Mouse (Mus musculus) neural tube, embryonic 13.5 days (tissue): Measurements from ENCODE around the gene Anxa11. TPM values are rescaled to one million over a fixed set of nuclear protein-coding genes. Genes with fewer than 3 reads are reported as not detected.
"Not testable (repeated sequence)": the region's sequence is repeated elsewhere in the genome, so short reads cannot be mapped to it uniquely, and the experiment has no call there.

Experiments used
- ATAC-seq: fragments of 200-750 bp; cut with Nextera tagmentation; 2 replicates; pipeline ENCODE4 v1.8.0; 2017; ENCODE audit warnings: low read depth, mild to moderate bottlenecking, moderate TSS enrichment, moderate library complexity
- H3K27ac ChIP-seq: fragments of 300-500 bp; sonication (generic); replicated peaks from 2 replicates; pipeline ENCODE4 v1.5.1; 2015; ENCODE audit warnings: moderate library complexity, mild to moderate bottlenecking, inconsistent platforms
- H3K27me3 ChIP-seq: fragments of 300-500 bp; sonication (generic); 2 replicates; pipeline ENCODE4 v1.6.1; 2015; ENCODE audit warnings: mild to moderate bottlenecking, inconsistent platforms
- H3K36me3 ChIP-seq: fragments of 300-500 bp; sonication (generic); 2 replicates; pipeline ENCODE4 v1.6.1; 2015; ENCODE audit warnings: mild to moderate bottlenecking, inconsistent platforms
- H3K4me1 ChIP-seq: fragments of 300-500 bp; sonication (generic); replicated peaks from 2 replicates; pipeline ENCODE4 v1.6.1; 2015; ENCODE audit warnings: inconsistent platforms
- H3K4me2 ChIP-seq: fragments of 300-500 bp; sonication (generic); 2 replicates; pipeline ENCODE4 v1.6.1; 2015; ENCODE audit warnings: inconsistent platforms, mild to moderate bottlenecking, moderate library complexity
- H3K4me3 ChIP-seq: fragments of 300-500 bp; sonication (generic); 2 replicates; pipeline ENCODE4 v1.5.1; 2015; ENCODE audit warnings: mild to moderate bottlenecking, inconsistent platforms
- H3K9ac ChIP-seq: fragments of 300-500 bp; sonication (generic); 2 replicates; pipeline ENCODE4 v1.6.1; 2015; ENCODE audit warnings: moderate library complexity, mild to moderate bottlenecking, inconsistent platforms
- H3K9me3 ChIP-seq: fragments of 300-500 bp; sonication (generic); 2 replicates; pipeline ENCODE4 v1.6.1; 2016; ENCODE audit warnings: inconsistent platforms
- WGBS: fragments of 180-500 bp; shearing (Covaris S2); methylation state at CpG from one replicate; pipeline ENCODE4 v1.1.7; 2015; 5-methylcytosine and 5-hydroxymethylcytosine counted together
- polyA plus RNA-seq: library from polyadenylated mRNA; unstranded; fragments of >200 nt; fragmentation: Nextera tagmentation; extraction: Ambion mirVana; gene quantifications from 2 replicates; pipeline ENCODE4 v1.2.1, GENCODE M21; 2015

The Anxa11 gene
- polyA plus RNA-seq, 1 experiment from 2014 or later = 3.1 TPM

- Histone ChIP-seq H3K36me3 (no peaks in the 10 kb centered on the region), H3K4me3 (no peak overlapping the region), H3K9ac (no peak overlapping the region), H3K27ac (no peak overlapping the region), H3K4me2 (no peak overlapping the region), H3K4me1 (peaks cover 22% of the 10 kb centered on the region), H3K27me3 (peaks cover 51% of the 10 kb centered on the region), H3K9me3 (no peaks in the 10 kb centered on the region)
- WGBS = 73% methylated on average over 6 of the region's 6 CpGs
- no peak for ATAC-seq
Observed at GRCm38 (mm10) chr14:25845832-25846383, 4.0 kb downstream of the Anxa11 start.

- Histone ChIP-seq H3K4me2 (no peak overlapping the region), H3K27ac (no peak overlapping the region), H3K4me1 (peaks cover 21% of the 10 kb centered on the region), H3K27me3 (peaks cover 46% of the 10 kb centered on the region), H3K9ac (no peak overlapping the region), H3K36me3 (no peaks in the 10 kb centered on the region), H3K9me3 (no peaks in the 10 kb centered on the region), H3K4me3 (no peak overlapping the region)
- no peak for ATAC-seq
- 89% methylated on average over 8 of the region's 8 CpGs for WGBS
Observed at GRCm38 (mm10) chr14:25846516-25846915, 4.6 kb downstream of the Anxa11 start.

GRCm38 (mm10) chr14:25847660-25848059 lies 5.7 kb downstream of the Anxa11 start:
- peaks cover 10% of the 10 kb centered on the region for H3K4me1 ChIP-seq
- no peaks in the 10 kb centered on the region for H3K36me3 ChIP-seq
- WGBS = 39% methylated on average over 9 of the region's 9 CpGs
- H3K4me2 ChIP-seq = no peak overlapping the region
- no peak overlapping the region for H3K9ac ChIP-seq
- H3K27me3 ChIP-seq = peaks cover 35% of the 10 kb centered on the region
- H3K27ac ChIP-seq = no peak overlapping the region
- H3K4me3 ChIP-seq = no peak overlapping the region
- no peaks in the 10 kb centered on the region for H3K9me3 ChIP-seq
- ATAC-seq = no peak

- WGBS = 75% methylated on average over 6 of the region's 6 CpGs
- Histone ChIP-seq H3K36me3 (no peaks in the 10 kb centered on the region), H3K27ac (no peak overlapping the region), H3K27me3 (peaks cover 29% of the 10 kb centered on the region), H3K4me1 (peaks cover 8% of the 10 kb centered on the region; the same call in 1 of the 2 replicates), H3K9ac (no peak overlapping the region), H3K9me3 (no peaks in the 10 kb centered on the region), H3K4me2 (no peak overlapping the region), H3K4me3 (no peak overlapping the region)
- no peak for ATAC-seq
Observed at GRCm38 (mm10) chr14:25848237-25848636, 6.3 kb downstream of the Anxa11 start.

- H3K9ac ChIP-seq, H3K4me2 ChIP-seq, H3K36me3 ChIP-seq, H3K4me3 ChIP-seq, H3K9me3 ChIP-seq, H3K4me1 ChIP-seq, H3K27ac ChIP-seq, ATAC-seq: not testable (repeated sequence)
- H3K27me3 ChIP-seq = peaks cover 24% of the 10 kb centered on the region
- 86% methylated on average over 3 of the region's 4 CpGs for WGBS
Observed at GRCm38 (mm10) chr14:25848708-25849107, 6.8 kb downstream of the Anxa11 start.

- Histone ChIP-seq H3K9ac (no peak overlapping the region), H3K36me3 (no peaks in the 10 kb centered on the region), H3K4me2 (no peak overlapping the region), H3K27me3 (peaks cover 11% of the 10 kb centered on the region; the same call in 1 of the 2 replicates), H3K27ac (no peak overlapping the region), H3K9me3 (no peaks in the 10 kb centered on the region), H3K4me1 (peaks cover 8% of the 10 kb centered on the region; the same call in 1 of the 2 replicates), H3K4me3 (no peak overlapping the region)
- ATAC-seq = no peak
- 99% methylated on average over 2 of the region's 2 CpGs for WGBS
Observed at GRCm38 (mm10) chr14:25850433-25850832, 8.5 kb downstream of the Anxa11 start.

GRCm38 (mm10) chr14:25851189-25851588 lies 9.2 kb downstream of the Anxa11 start:
- Histone ChIP-seq H3K27ac (no peak overlapping the region), H3K9me3 (no peaks in the 10 kb centered on the region), H3K4me3 (no peak overlapping the region), H3K9ac (no peak overlapping the region), H3K36me3 (no peaks in the 10 kb centered on the region), H3K4me1 (peaks cover 8% of the 10 kb centered on the region; the same call in 1 of the 2 replicates), H3K27me3 (peaks cover 6% of the 10 kb centered on the region; the same call in 1 of the 2 replicates), H3K4me2 (no peak overlapping the region)
- ATAC-seq = no peak
- 67% methylated on average over 6 of the region's 6 CpGs for WGBS

GRCm38 (mm10) chr14:25852121-25852561 lies 10.2 kb downstream of the Anxa11 start:
- WGBS = 81% methylated on average over 11 of the region's 11 CpGs

GRCm38 (mm10) chr14:25853295-25853694 lies 11.3 kb downstream of the Anxa11 start:
- no peaks in the 10 kb centered on the region for H3K36me3 ChIP-seq
- no peak overlapping the region for H3K27ac ChIP-seq
- 57% methylated on average over 6 of the region's 6 CpGs for WGBS
- H3K4me3 ChIP-seq = no peak overlapping the region
- no peak overlapping the region for H3K9ac ChIP-seq
- H3K27me3 ChIP-seq = no peaks in the 10 kb centered on the region
- no peak for ATAC-seq
- H3K9me3 ChIP-seq = no peaks in the 10 kb centered on the region
- H3K4me1 ChIP-seq = no peaks in the 10 kb centered on the region
- no peak overlapping the region for H3K4me2 ChIP-seq

More at GRCm38 (mm10) chr14:25852121-25852561, 10.2 kb downstream of the Anxa11 start:
- Histone ChIP-seq H3K9me3 (no peaks in the 10 kb centered on the region), H3K27me3 (no peaks in the 10 kb centered on the region), H3K4me1 (peaks cover 8% of the 10 kb centered on the region; the same call in 1 of the 2 replicates), H3K4me3 (no peak overlapping the region), H3K36me3 (no peaks in the 10 kb centered on the region), H3K9ac (no peak overlapping the region), H3K4me2 (no peak overlapping the region), H3K27ac (no peak overlapping the region)
- ATAC-seq = no peak

GRCm38 (mm10) chr14:25853717-25854452 lies 11.9 kb downstream of the Anxa11 start:
- Histone ChIP-seq H3K4me2 (no peak overlapping the region), H3K4me3 (no peak overlapping the region), H3K36me3 (no peaks in the 10 kb centered on the region), H3K27ac (no peak overlapping the region), H3K9ac (no peak overlapping the region), H3K27me3 (no peaks in the 10 kb centered on the region), H3K9me3 (no peaks in the 10 kb centered on the region), H3K4me1 (no peaks in the 10 kb centered on the region)
- no peak for ATAC-seq
- 89% methylated on average over 16 of the region's 16 CpGs for WGBS

- H3K27ac ChIP-seq = no peak overlapping the region
- no peak overlapping the region for H3K4me3 ChIP-seq
- ATAC-seq = no peak
- no peaks in the 10 kb centered on the region for H3K4me1 ChIP-seq
- no peaks in the 10 kb centered on the region for H3K36me3 ChIP-seq
- H3K4me2 ChIP-seq = no peak overlapping the region
- no peak overlapping the region for H3K9ac ChIP-seq
- no peaks in the 10 kb centered on the region for H3K9me3 ChIP-seq
- WGBS = 80% methylated on average over 8 of the region's 8 CpGs
- no peaks in the 10 kb centered on the region for H3K27me3 ChIP-seq
Observed at GRCm38 (mm10) chr14:25855241-25855885, 13.4 kb downstream of the Anxa11 start.

- no peak for ATAC-seq
- Histone ChIP-seq H3K27me3 (no peaks in the 10 kb centered on the region), H3K27ac (no peak overlapping the region), H3K4me3 (no peak overlapping the region), H3K4me1 (no peaks in the 10 kb centered on the region), H3K9ac (no peak overlapping the region), H3K36me3 (no peaks in the 10 kb centered on the region), H3K9me3 (no peaks in the 10 kb centered on the region), H3K4me2 (no peak overlapping the region)
- 54% methylated on average over 3 of the region's 3 CpGs for WGBS
Observed at GRCm38 (mm10) chr14:25857168-25857621, 15.2 kb downstream of the Anxa11 start.
